Mouse (Mus musculus) mouse trophoblast stem cell (cell line): Measurements from ENCODE around the gene Cox4i2.

Experiments used
- in situ Hi-C, 2 experiments: fragments of 300-500 bp; cut with MseI, MboI; formaldehyde crosslinking; loops; 2 replicates in 1 of 2; 3 replicates in 1 of 2; pipeline ENCODE4 v1.15.1; 2025

The Cox4i2 gene

DNA sequence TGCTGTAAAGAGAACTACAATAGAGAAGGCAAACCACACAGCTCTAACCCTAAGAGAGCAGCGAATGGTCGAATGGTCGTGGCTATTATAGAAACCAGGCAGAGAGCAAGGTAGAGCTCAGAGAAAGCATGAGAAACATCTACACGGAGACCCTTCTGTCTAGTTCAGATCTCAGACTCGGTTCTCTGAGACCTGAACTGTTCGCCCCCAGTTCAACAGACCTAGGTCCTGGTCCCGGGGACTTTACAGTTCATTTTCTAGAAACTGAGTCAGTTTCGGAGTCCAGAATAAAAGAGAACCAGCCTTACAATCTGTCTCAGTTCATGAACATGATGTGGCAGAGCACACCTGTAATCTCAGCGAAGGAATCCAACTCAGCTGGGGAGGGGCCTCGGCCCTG lies 19.5 kb upstream of the Cox4i2 start:
- in situ Hi-C loops = no loop called here

DNA sequence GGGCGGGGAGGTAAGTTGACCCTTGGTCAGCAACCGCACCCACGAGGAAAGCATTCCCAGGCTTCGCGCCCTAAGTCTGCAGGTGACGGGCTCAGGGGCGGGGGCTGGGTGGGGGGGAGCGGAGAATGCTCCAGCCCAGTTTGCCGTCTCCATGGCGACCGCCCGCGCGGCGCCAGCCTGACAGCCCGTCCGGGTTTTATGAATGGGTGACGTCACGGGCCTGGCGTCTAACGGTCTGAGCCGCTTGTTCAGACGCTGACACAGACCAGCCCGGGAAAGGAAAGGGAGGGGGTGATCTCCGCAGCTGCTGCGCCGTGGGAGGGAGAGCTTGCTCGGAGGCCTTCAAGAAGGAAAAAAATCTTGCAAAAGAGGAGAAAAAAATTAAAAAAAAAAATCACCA lies 19.0 kb upstream of the Cox4i2 start:
- in situ Hi-C loops = no loop called here

- in situ Hi-C loops = no loop called here
Measured at GRCm38 (mm10) chr2:152736090-152736601, 17.8 kb upstream of the Cox4i2 start, which contains the start of gene Id1. Id1 (plus strand) TSS chr2:152736251.

DNA sequence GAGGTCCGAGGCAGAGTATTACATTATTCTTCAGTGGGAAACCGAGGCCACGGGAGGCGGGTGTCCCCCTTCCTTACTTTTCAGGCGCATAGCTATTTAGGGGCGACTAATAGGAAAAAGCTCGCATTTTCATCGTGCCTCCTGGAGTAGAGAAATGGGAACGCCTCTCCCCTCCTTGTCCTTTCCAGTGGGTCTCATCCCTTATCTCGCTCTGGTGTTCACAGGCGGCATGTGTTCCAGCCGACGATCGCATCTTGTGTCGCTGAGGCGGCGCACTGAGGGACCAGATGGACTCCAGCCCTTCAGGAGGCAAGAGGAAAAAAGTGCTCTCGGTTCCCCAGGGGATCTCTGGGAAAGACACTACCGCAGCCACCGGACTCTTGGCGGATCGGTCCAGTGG lies 17.2 kb upstream of the Cox4i2 start:
- in situ Hi-C loops = no loop called here

GRCm38 (mm10) chr2:152737306-152738221 lies 16.4 kb upstream of the Cox4i2 start:
- in situ Hi-C loops = no loop called here

- in situ Hi-C loops = no loop called here
Measured at GRCm38 (mm10) chr2:152738341-152738740, 15.6 kb upstream of the Cox4i2 start.

DNA sequence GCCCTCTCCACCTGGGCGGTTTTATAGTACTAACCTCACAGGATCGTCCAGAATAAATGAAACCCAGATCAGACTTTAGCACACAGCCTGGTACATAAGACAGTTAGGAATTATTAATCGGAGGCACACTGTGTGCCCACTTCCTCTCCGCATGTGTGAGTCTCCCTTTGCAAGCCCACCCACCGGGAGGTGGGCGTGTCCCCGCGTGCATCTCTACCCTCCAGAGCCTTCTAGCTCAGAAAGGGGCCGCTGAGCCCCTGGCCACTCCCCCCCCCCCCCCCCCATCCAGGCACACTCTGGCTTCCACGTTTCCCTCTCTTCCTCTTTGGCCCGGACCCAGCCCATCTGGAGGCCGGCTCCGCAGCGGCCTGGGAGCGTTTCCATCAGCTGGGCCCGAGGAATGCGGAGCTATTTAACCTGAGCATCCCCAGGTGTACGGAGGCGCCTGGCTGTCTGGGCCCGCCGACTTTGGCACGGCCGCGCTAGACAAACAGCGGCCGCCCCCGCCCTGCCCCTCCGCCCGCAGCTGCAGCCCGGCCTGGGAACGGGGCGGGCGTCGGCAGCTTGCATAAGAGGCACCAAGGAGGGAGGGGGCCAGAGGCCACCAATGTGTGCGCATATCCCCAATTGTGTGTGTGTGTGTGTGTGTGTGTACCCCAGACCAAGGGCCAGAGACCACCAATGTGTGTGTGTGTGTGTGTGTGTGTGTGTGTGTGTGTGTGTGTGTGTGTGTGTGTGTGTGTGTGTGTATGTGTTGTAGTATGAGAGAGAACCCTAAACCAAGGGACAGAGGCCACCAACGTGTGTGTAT lies 14.7 kb upstream of the Cox4i2 start:
- in situ Hi-C loops = no loop called here

DNA sequence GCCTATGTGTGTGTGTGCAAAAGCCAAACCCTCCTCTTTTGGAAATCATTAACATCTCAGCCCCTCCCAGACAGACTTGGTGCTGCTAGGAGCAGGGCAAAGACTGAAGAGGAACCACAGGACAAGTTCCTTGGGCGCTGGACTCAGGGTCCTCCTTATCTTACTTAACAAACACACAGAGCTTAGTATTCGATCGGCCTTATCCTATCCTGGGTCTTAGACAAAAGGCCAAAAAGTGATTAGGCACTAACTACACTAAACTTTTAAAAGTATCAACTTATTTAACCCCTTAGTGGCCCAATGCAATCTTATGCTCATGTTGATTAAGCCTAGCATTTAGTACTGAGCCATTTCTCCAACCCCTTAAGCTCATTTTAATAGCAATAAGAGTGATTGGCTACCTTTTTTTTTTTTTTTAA lies 14.1 kb upstream of the Cox4i2 start:
- in situ Hi-C loops = loop anchor here in 1 of 2 experiments (5.0 kb wide), 1 partner anchor 38 kb away; no protein-coding TSS in a partner anchor

DNA sequence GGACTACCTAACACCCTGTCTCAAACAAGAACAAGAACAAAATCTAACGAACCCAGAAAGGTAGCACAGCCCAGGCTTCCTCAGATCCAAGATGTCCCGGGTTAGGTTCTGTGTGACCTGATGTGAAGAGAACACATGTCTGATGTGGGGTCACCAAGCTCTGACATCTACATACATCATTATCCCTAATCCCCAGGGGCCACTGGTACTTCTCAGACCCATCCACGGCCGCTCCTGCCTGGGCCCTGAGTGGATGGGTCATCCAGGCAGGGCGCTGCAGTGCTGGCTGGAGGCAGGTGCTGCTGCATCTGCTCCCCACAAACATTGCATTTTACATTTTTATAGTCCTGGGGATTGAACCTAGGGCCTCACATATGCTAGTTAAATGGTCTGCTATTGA lies 13.5 kb upstream of the Cox4i2 start:
- in situ Hi-C loops = loop anchor here in 1 of 2 experiments (5.0 kb wide), 1 partner anchor 38 kb away; no protein-coding TSS in a partner anchor

GRCm38 (mm10) chr2:152741153-152742041 lies 12.6 kb upstream of the Cox4i2 start:
- in situ Hi-C loops = loop anchor here in 1 of 2 experiments (5.0 kb wide), 1 partner anchor 39 kb away; no protein-coding TSS in a partner anchor

DNA sequence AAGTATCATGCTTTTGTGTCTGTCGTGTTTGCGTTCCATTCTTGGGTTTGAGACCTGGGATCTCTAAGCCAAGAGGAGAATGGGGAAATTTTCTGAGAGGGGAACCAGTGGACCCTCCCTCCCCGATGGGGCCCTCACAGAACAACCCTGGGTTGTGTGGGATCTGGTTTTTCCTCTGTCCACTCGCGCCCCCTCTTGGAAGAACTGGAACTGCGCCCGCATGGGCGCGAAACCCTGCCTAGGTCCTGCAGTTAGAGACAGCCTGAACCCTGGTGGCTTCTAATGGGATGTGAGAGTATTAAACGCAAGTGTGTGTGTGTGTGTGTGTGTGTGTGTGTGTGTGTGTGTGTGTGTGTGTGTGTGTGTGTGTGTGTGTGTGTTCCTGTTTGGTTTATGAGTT lies 11.5 kb upstream of the Cox4i2 start:
- in situ Hi-C loops = loop anchor here in 1 of 2 experiments (5.0 kb wide), 1 partner anchor 40 kb away; no protein-coding TSS in a partner anchor

GRCm38 (mm10) chr2:152756474-152757393 lies 2.8 kb downstream of the Cox4i2 start:
- in situ Hi-C loops = no loop called here

GRCm38 (mm10) chr2:152757478-152757877 lies 3.5 kb downstream of the Cox4i2 start:
- in situ Hi-C loops = no loop called here

- in situ Hi-C loops = no loop called here
Measured at GRCm38 (mm10) chr2:152758351-152758750, 4.4 kb downstream of the Cox4i2 start.

GRCm38 (mm10) chr2:152763310-152763709 lies 9.3 kb downstream of the Cox4i2 start:
- in situ Hi-C loops = no loop called here

GRCm38 (mm10) chr2:152764172-152765044 lies 10.4 kb downstream of the Cox4i2 start:
- in situ Hi-C loops = loop anchor here in 1 of 2 experiments (5.0 kb wide), 1 partner anchor 68 kb away; the partner anchor contains the start of gene Bcl2l1

- in situ Hi-C loops = loop anchor here in 1 of 2 experiments (5.0 kb wide), 1 partner anchor 67 kb away; the partner anchor contains the start of gene Bcl2l1
Measured at GRCm38 (mm10) chr2:152765045-152765674, 11.2 kb downstream of the Cox4i2 start.
